Mouse (Mus musculus) embryonic facial prominence, embryonic 13.5 days (tissue): ENCODE measurements around the gene Kcnh2. TPM values are rescaled to one million over a fixed set of nuclear protein-coding genes. Genes with fewer than 3 reads are reported as not detected.

Experiments used
- ATAC-seq: fragments of 200-750 bp; cut with Nextera tagmentation; 2 replicates; pipeline ENCODE4 v1.8.0; 2017; ENCODE audit warnings: low read depth; ENCODE audit not compliant: insufficient number of reproducible peaks, insufficient read depth, low FRiP score, low TSS enrichment
- H3K27ac ChIP-seq: fragments of 300-500 bp; sonication (generic); 2 replicates; pipeline ENCODE4 v1.5.1; 2015; ENCODE audit warnings: moderate library complexity, mild to moderate bottlenecking, inconsistent platforms
- H3K27me3 ChIP-seq: fragments of 300-500 bp; sonication (generic); 2 replicates; pipeline ENCODE4 v1.6.1; 2015; ENCODE audit warnings: mild to moderate bottlenecking, inconsistent platforms
- H3K36me3 ChIP-seq: fragments of 300-500 bp; sonication (generic); 2 replicates; pipeline ENCODE4 v1.6.1; 2015; ENCODE audit warnings: mild to moderate bottlenecking, inconsistent platforms
- H3K4me1 ChIP-seq: fragments of 300-500 bp; sonication (generic); 2 replicates; pipeline ENCODE4 v1.6.1; 2015; ENCODE audit warnings: inconsistent platforms
- H3K4me2 ChIP-seq: fragments of 300-500 bp; sonication (generic); 2 replicates; pipeline ENCODE4 v1.6.1; 2015; ENCODE audit warnings: moderate library complexity, mild to moderate bottlenecking, inconsistent platforms
- H3K4me3 ChIP-seq: fragments of 300-500 bp; sonication (generic); 2 replicates; pipeline ENCODE4 v1.5.1; 2015; ENCODE audit warnings: mild to moderate bottlenecking, inconsistent platforms
- H3K9ac ChIP-seq: fragments of 300-500 bp; sonication (generic); 2 replicates; pipeline ENCODE4 v1.6.1; 2015; ENCODE audit warnings: mild to moderate bottlenecking, inconsistent platforms
- H3K9me3 ChIP-seq: fragments of 300-500 bp; sonication (generic); 2 replicates; pipeline ENCODE4 v1.6.1; 2016; ENCODE audit warnings: inconsistent platforms
- WGBS: fragments of 180-500 bp; shearing (Covaris S2); methylation state at CpG from one replicate; pipeline ENCODE4 v1.1.7; 2015; ENCODE audit warnings: mixed read lengths; 5-methylcytosine and 5-hydroxymethylcytosine counted together
- polyA plus RNA-seq: library from polyadenylated mRNA; unstranded; fragments of >200 nt; fragmentation: Nextera tagmentation; extraction: Ambion mirVana; gene quantifications from 2 replicates; pipeline ENCODE4 v1.2.1, GENCODE M21; 2015

Gene Kcnh2
- polyA plus RNA-seq, 1 experiment from 2014 or later = 1.3 TPM

DNA sequence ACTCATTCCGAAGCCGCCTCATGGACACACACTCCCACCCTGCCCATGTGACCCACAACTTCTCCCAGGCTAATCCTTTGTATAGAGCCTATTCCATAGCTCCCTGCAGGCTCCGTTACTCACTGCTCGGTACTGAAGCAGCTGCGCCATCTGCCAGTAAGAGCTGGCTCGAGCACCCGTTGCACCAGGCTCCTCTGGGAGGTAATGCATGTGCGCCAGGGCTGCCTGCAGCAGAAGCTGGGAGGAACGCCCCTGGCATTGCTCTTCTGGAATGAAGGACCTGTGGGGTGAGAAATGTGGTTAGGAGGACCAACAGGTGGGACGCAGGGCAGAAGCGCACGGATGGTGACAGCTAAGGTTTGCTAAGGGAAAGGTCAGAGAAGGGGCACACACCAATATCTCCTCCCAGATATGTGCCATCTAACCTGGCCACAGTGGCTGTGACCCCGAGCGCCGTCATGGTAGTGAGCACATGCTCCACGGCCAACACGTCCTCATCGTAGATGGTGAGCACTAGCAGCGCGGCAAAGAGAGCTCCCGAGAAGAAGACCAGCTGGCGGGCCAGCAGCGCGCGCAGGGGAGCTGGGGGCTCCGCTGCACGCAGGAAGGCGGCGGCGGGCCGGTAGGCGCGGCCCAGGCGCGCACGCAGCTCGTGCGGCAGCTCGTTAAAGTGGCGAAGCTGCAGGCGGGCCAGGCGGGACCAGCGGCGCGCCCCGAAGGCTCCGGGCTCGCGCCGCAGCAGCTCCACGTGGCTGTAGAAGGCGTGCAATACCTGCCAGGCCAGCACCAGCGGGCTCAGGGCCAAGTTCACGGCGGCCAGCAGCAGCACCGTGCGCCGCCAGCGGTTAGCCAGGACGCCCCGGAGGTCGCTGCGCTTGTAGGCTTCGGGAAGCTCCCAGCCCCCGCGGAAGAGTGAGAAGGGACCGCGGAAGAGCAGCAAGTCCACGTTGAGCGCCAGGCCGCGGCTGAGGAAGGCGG lies 36.1 kb upstream of the Kcnh2 start:
- H3K4me2 ChIP-seq = peak overlapping the region; percentile 99
- peak overlapping the region; percentile 53 for H3K4me3 ChIP-seq
- H3K4me1 ChIP-seq = peaks cover 27% of the 10 kb centered on the region
- ATAC-seq = no peak
- H3K9me3 ChIP-seq = no peaks in the 10 kb centered on the region
- H3K36me3 ChIP-seq = no peaks in the 10 kb centered on the region
- WGBS = 1% methylated on average over 73 of the region's 73 CpGs
- H3K9ac ChIP-seq = peak overlapping the region; percentile 73
- no peak overlapping the region for H3K27ac ChIP-seq
- peaks cover 53% of the 10 kb centered on the region for H3K27me3 ChIP-seq

DNA sequence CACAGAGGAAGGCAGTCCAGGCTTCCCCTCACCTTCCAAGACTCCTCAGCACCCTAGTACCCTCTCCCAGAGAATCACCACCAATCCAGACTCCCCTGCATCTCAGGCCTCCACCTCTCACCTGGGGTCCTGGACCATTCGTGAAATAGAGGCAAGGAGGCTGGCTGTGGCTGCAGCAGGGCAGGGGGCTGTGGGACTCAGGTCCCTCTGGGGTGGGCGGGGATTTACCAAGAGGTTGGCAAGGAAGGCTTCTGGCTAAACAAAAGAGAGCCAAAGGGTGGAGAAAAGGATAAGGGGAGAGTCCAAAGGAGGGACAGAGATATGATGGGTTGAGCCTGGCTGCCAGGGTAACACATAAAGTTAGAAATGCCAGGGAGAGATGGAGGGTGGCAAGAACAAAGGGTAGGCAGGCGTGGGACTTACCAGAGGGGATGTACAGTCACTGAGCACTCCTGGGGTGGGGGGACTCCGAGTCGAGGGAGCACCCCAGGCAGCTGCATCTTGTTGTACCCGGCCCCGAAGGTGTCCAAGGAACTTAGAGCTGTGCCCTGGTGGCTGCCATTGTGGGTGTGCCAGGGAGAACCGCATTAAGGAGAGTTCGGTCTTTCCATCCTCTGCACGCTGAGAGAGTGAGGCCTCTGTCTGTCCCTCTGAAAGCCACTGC lies 34.6 kb upstream of the Kcnh2 start:
- Histone ChIP-seq H3K9me3 (no peaks in the 10 kb centered on the region), H3K36me3 (no peaks in the 10 kb centered on the region), H3K9ac (no peak overlapping the region), H3K27me3 (peaks cover 53% of the 10 kb centered on the region), H3K4me3 (no peak overlapping the region), H3K27ac (no peak overlapping the region), H3K4me2 (no peak overlapping the region), H3K4me1 (peaks cover 27% of the 10 kb centered on the region)
- no peak for ATAC-seq
- WGBS = 80% methylated on average over 10 of the region's 10 CpGs

DNA sequence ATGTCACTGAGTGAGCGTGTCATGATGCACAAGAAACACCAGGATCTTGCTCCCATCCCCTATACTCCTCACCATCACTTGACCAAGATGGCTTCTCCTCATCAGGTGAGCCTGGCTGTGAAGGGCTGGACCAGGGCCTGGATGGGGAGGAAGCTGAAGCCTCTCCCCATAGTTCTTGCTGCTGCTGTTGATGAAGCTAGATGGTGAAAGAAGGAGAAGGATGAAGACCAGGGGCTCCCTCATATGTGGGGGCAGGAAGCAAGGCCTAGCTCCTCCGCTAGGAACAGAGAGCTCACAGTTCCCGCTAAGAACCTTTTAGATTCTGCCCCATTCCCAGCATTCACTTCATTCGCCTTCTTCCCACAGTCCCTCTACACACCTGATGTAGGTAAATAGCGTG lies 34.0 kb upstream of the Kcnh2 start:
- H3K36me3 ChIP-seq = no peaks in the 10 kb centered on the region
- no peaks in the 10 kb centered on the region for H3K9me3 ChIP-seq
- H3K4me1 ChIP-seq = peaks cover 27% of the 10 kb centered on the region
- 89% methylated on average over 5 of the region's 5 CpGs for WGBS
- no peak overlapping the region for H3K4me2 ChIP-seq
- H3K27me3 ChIP-seq = peaks cover 53% of the 10 kb centered on the region
- H3K9ac ChIP-seq = no peak overlapping the region
- no peak overlapping the region for H3K27ac ChIP-seq
- H3K4me3 ChIP-seq = no peak overlapping the region
- ATAC-seq = no peak

DNA sequence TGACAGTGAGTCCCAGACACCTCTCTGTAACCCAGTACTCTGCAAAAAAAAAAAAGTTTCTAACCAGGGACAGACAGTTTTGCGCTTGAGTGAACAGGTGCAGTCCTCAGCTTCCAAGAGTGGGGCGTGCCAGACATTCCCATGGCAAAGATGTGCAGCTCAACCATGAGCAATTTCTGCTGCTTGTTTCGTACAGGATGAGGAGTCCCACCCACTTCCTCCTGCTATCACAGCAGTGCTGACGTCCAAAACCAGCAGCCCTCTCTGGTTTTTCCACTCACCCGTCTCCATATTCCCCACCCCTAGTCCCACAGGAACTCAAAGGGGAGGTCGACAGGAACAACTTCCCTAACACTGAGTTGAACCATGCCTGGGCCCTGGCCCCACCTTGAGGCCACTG lies 33.0 kb upstream of the Kcnh2 start:
- H3K9ac ChIP-seq = no peak overlapping the region
- 61% methylated on average over 6 of the region's 6 CpGs for WGBS
- peaks cover 27% of the 10 kb centered on the region for H3K4me1 ChIP-seq
- H3K27me3 ChIP-seq = peaks cover 54% of the 10 kb centered on the region
- no peak for ATAC-seq
- no peak overlapping the region for H3K4me3 ChIP-seq
- no peaks in the 10 kb centered on the region for H3K9me3 ChIP-seq
- H3K36me3 ChIP-seq = no peaks in the 10 kb centered on the region
- no peak overlapping the region for H3K27ac ChIP-seq
- H3K4me2 ChIP-seq = no peak overlapping the region

DNA sequence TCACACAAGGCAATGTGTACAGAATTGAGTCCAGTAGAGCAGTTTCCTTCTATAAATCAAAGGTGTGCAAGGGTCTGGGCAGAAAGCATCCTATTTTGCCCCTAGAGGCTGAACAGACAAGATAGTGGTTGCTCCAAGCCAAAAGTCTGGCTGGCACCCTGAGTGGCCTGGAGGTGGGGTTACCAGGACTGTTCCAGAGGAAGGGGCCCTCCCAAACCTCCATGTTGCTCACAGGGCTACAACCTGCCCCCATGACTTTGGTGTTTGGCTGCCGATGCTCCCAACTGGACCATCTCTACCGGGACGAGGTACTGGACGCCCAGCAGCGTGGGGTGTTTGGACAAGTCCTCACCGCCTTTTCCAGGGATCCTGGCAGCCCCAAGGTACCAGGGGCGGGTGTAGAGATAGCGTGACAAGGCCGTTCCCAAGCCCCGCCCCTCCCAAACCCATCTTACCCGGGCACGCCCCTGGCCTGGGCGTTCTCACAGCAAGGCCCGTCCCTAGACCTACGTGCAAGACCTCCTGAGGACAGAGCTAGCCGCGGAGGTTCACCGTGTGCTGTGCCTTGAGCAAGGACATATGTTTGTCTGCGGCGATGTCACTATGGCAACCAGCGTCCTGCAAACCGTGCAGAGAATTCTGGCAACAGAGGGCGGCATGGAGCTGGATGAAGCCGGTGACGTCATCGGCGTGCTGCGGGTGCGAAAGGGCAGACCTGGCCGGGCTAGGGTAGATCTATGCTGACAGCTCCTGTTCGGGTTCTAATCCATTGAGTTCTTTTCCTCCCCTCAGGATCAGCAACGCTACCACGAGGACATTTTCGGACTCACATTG lies 31.8 kb upstream of the Kcnh2 start:
- peak overlapping the region; percentile 73 for H3K4me2 ChIP-seq
- H3K4me1 ChIP-seq = peaks cover 24% of the 10 kb centered on the region
- no peaks in the 10 kb centered on the region for H3K36me3 ChIP-seq
- no peaks in the 10 kb centered on the region for H3K9me3 ChIP-seq
- peak; percentile 82 for ATAC-seq
- under 1% methylated on average over 34 of the region's 34 CpGs for WGBS
- H3K9ac ChIP-seq = peak overlapping the region; percentile 61
- H3K27ac ChIP-seq = no peak overlapping the region
- H3K4me3 ChIP-seq = peak overlapping the region; percentile 52
- peaks cover 42% of the 10 kb centered on the region for H3K27me3 ChIP-seq

DNA sequence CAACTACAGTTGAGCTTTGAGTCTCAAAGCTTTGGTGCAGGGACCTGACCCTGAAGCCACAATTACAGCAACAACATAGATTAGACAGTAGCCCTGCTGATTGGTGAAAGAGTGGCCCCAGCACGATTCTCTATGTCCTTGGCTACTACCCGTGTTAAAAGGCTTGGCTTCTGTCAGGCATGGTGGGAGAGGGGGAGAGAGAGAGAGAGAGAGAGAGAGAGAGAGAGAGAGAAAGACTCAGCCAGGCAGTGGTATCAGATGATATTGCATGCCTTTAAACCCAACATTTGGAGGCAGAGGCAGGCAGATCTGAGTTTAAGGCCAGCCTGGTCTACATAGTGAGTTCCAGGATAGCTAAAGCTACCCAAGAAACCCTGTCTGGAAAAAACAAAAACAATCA lies 30.6 kb upstream of the Kcnh2 start:
- Histone ChIP-seq H3K4me1 (peaks cover 12% of the 10 kb centered on the region; the same call in 1 of the 2 replicates), H3K4me3 (no peak overlapping the region), H3K27me3 (peaks cover 30% of the 10 kb centered on the region), H3K27ac (no peak overlapping the region), H3K4me2 (no peak overlapping the region), H3K36me3 (no peaks in the 10 kb centered on the region), H3K9me3 (no peaks in the 10 kb centered on the region), H3K9ac (no peak overlapping the region)
- WGBS = 39% methylated on average over 2 of the region's 2 CpGs
- no peak for ATAC-seq

DNA sequence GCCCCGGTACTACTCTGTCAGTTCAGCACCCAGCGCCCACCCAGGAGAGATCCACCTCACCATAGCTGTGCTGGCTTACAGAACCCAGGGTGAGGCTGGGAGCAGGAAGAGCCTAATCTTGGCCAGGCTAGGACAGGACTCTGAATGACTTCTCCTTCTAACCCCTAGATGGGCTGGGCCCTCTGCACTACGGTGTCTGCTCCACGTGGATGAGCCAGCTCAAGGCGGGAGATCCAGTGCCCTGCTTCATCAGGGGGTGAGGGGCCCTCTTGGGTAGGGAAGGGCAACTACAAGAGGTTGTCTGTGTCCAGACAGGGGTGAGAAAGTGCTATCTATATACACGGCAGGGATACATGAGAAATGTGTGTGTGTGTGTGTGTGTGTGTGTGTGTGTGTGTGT lies 30.1 kb upstream of the Kcnh2 start:
- no peak for ATAC-seq
- H3K4me2 ChIP-seq = no peak overlapping the region
- H3K4me1 ChIP-seq = peaks cover 12% of the 10 kb centered on the region; the same call in 1 of the 2 replicates
- H3K27me3 ChIP-seq = peaks cover 25% of the 10 kb centered on the region
- 70% methylated on average over 6 of the region's 6 CpGs for WGBS
- H3K9ac ChIP-seq = no peak overlapping the region
- no peaks in the 10 kb centered on the region for H3K9me3 ChIP-seq
- H3K27ac ChIP-seq = no peak overlapping the region
- H3K4me3 ChIP-seq = no peak overlapping the region
- no peaks in the 10 kb centered on the region for H3K36me3 ChIP-seq

DNA sequence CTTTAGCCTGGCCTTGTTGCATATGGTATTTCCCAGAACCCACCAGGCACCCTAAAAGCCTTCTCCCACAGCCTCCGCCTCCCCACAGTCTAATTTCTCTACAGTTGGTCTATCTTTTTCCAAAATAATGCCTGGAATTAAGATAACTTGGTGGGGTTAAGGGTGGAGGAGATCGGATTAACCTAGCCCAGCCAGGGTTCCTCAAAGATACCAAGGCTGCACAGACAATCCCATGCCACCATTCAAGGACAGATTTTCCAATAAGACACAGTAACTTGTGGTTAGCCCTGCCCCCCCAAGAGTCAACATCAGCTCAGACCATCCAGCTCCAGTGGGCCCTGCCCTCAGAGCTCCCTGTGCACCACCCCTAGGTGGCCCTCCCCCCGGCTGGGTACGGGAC lies 29.1 kb upstream of the Kcnh2 start:
- no peak overlapping the region for H3K9ac ChIP-seq
- 90% methylated on average over 4 of the region's 4 CpGs for WGBS
- no peak overlapping the region for H3K4me3 ChIP-seq
- H3K4me2 ChIP-seq = no peak overlapping the region
- H3K36me3 ChIP-seq = no peaks in the 10 kb centered on the region
- H3K27ac ChIP-seq = no peak overlapping the region
- no peak for ATAC-seq
- H3K4me1 ChIP-seq = peaks cover 12% of the 10 kb centered on the region; the same call in 1 of the 2 replicates
- peaks cover 15% of the 10 kb centered on the region for H3K27me3 ChIP-seq
- H3K9me3 ChIP-seq = no peaks in the 10 kb centered on the region

DNA sequence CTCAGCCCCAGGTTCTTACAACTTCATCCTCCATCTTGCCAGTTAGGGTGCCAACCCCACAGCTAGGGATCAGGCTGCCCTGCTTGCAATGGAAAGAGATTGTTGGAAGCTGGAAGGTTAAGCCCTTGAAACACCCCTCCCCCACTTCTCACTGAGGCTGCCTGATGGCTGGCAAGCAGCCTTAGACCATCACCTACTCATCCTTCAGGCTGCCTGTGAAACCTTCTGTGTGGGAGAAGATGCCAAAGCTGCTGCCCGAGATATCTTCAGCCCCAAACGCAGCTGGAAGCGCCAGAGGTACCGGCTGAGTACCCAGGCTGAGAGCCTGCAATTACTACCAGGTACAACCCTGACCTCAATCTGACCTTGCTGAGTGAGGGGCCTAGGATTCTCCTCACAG lies 28.1 kb upstream of the Kcnh2 start:
- H3K36me3 ChIP-seq = no peaks in the 10 kb centered on the region
- no peak for ATAC-seq
- H3K4me1 ChIP-seq = peaks cover 12% of the 10 kb centered on the region; the same call in 1 of the 2 replicates
- H3K9me3 ChIP-seq = no peaks in the 10 kb centered on the region
- no peak overlapping the region for H3K27ac ChIP-seq
- no peak overlapping the region for H3K4me2 ChIP-seq
- no peak overlapping the region for H3K9ac ChIP-seq
- H3K4me3 ChIP-seq = no peak overlapping the region
- WGBS = 62% methylated on average over 4 of the region's 4 CpGs
- peaks cover 6% of the 10 kb centered on the region; the same call in 1 of the 2 replicates for H3K27me3 ChIP-seq

DNA sequence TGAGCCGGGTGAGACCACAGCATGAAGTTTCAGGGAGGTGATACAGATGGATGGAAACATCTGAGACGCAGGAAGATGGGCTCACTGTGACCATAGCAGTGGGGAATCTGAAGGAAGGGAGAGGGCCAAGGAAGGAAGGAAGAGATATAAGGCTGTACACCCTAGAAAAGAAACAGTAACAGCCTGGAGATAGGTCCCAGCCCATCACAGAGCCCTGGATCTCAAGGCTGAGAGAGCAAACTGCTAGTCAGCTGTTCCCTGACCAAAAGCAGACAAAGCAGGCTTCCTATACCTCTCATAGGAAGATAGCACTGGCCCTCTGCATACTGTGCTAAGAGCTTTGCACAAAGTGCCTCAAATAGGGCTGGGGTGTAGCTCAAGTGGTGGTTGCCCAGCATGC lies 27.3 kb upstream of the Kcnh2 start:
- peaks cover 5% of the 10 kb centered on the region; the same call in 1 of the 2 replicates for H3K27me3 ChIP-seq
- no peak overlapping the region for H3K9ac ChIP-seq
- 83% methylated on average over 2 of the region's 2 CpGs for WGBS
- H3K4me1 ChIP-seq = peaks cover 11% of the 10 kb centered on the region; the same call in 1 of the 2 replicates
- H3K36me3 ChIP-seq = no peaks in the 10 kb centered on the region
- no peaks in the 10 kb centered on the region for H3K9me3 ChIP-seq
- ATAC-seq = no peak
- no peak overlapping the region for H3K4me3 ChIP-seq
- H3K27ac ChIP-seq = no peak overlapping the region
- no peak overlapping the region for H3K4me2 ChIP-seq

DNA sequence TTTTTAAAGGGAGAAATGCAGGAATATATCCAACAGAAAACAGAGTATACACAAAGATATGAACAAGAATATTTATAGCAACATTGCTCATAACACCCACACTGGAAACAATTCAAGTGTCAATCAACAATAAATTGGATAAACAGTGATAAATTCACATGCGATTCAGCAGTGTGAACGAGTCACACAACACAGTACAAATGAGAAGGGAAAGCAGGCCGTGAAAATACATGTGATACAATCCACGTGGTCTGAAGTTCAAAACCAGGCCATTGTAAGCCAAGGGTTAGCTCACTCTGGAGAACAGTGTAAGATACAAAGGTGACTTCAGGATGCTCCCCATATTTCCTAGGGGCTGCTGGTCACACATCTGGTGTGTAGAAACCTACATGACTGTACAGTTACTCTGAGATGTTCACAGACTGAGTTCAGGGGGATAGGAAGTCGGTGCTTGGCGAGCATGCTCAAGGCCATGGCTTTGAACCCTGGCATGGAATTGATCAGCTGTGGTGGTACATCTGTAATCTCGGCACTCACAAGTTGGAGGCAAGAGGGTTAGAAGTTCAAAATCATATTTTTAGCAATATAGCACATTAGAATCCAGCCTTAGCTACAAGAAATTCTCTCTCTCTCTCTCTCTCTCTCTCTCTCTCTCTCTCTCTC lies 23.4 kb upstream of the Kcnh2 start:
- Histone ChIP-seq H3K4me3 (no peak overlapping the region), H3K36me3 (no peaks in the 10 kb centered on the region), H3K9me3 (no peaks in the 10 kb centered on the region), H3K27ac (no peak overlapping the region), H3K9ac (no peak overlapping the region), H3K27me3 (peaks cover 4% of the 10 kb centered on the region; the same call in 1 of the 2 replicates), H3K4me1 (peaks cover 3% of the 10 kb centered on the region; the same call in 1 of the 2 replicates), H3K4me2 (no peak overlapping the region)
- no peak for ATAC-seq
- WGBS = 69% methylated on average over 7 of the region's 7 CpGs
